Mouse (Mus musculus) kidney, embryonic 16.5 days (tissue): ENCODE data around the gene Gm42417. TPM values are rescaled to one million over a fixed set of nuclear protein-coding genes. Genes with fewer than 3 reads are reported as not detected.

Experiments
- ATAC-seq: fragments of 200-750 bp; cut with Nextera tagmentation; 2 replicates; pipeline ENCODE4 v1.8.0; 2017; ENCODE audit warnings: moderate TSS enrichment; ENCODE audit not compliant: low FRiP score, low TSS enrichment
- H3K27ac ChIP-seq: fragments of 300-500 bp; sonication (generic); 2 replicates; pipeline ENCODE4 v1.5.1; 2014; ENCODE audit warnings: low read length
- H3K27me3 ChIP-seq: fragments of 300-500 bp; sonication (generic); 2 replicates; pipeline ENCODE4 v1.6.1; 2014; ENCODE audit warnings: low read length, control low read depth, mixed read lengths; ENCODE audit not compliant: insufficient read depth
- H3K36me3 ChIP-seq: fragments of 300-500 bp; sonication (generic); 2 replicates; pipeline ENCODE4 v1.6.1; 2014; ENCODE audit warnings: low read length, control low read depth, mixed read lengths; ENCODE audit not compliant: insufficient read depth
- H3K4me1 ChIP-seq: fragments of 300-500 bp; sonication (generic); 2 replicates; pipeline ENCODE4 v1.6.1; 2014; ENCODE audit warnings: low read length, control low read depth, mixed read lengths; ENCODE audit not compliant: insufficient read depth
- H3K4me2 ChIP-seq: fragments of 300-500 bp; sonication (generic); replicated peaks from 2 replicates; pipeline ENCODE4 v1.6.1; 2014; ENCODE audit warnings: low read depth, low read length
- H3K4me3 ChIP-seq: fragments of 300-500 bp; sonication (generic); 2 replicates; pipeline ENCODE4 v1.5.1; 2014; ENCODE audit warnings: mild to moderate bottlenecking, low read length
- H3K9ac ChIP-seq: fragments of 300-500 bp; sonication (generic); replicated peaks from 2 replicates; pipeline ENCODE4 v1.6.1; 2014; ENCODE audit warnings: low read length
- H3K9me3 ChIP-seq: fragments of 300-500 bp; sonication (generic); 2 replicates; pipeline ENCODE4 v1.6.1; 2016; ENCODE audit warnings: low read length, control low read depth
- WGBS: fragments of 180-500 bp; shearing (Covaris S2); extraction: QIAGEN DNeasy Blood & Tissue Kit; methylation state at CpG from one replicate; pipeline ENCODE4 v1.1.7; 2014; 5-methylcytosine and 5-hydroxymethylcytosine counted together
- polyA plus RNA-seq: library from polyadenylated mRNA; unstranded; fragments of >200 nt; fragmentation: Nextera tagmentation; extraction: Ambion mirVana; gene quantifications from 2 replicates; pipeline ENCODE4 v1.2.1, GENCODE M21; 2015

The Gm42417 gene
- polyA plus RNA-seq, 1 experiment from 2014 or later: 0.30 TPM

GRCm38 (mm10) chr1:36529875-36530274, 9.4 kb downstream of the Gm42417 start:
- H3K9me3 ChIP-seq: no peaks in the 10 kb centered on the region
- no peak overlapping the region for H3K4me2 ChIP-seq
- no peak for ATAC-seq
- no peaks in the 10 kb centered on the region for H3K27me3 ChIP-seq
- no peak overlapping the region for H3K4me3 ChIP-seq
- no peak overlapping the region for H3K9ac ChIP-seq
- 94% methylated on average over 4 of the region's 4 CpGs for WGBS
- peaks cover 17% of the 10 kb centered on the region for H3K36me3 ChIP-seq
- no peaks in the 10 kb centered on the region for H3K4me1 ChIP-seq
- H3K27ac ChIP-seq: no peak overlapping the region

GRCm38 (mm10) chr1:36529274-36529673, 10.0 kb downstream of the Gm42417 start:
- no peak for ATAC-seq

GRCm38 (mm10) chr1:36528351-36528750, 10.9 kb downstream of the Gm42417 start:
- H3K4me3 ChIP-seq: no peak overlapping the region
- H3K9me3 ChIP-seq: no peaks in the 10 kb centered on the region
- no peak overlapping the region for H3K9ac ChIP-seq
- no peaks in the 10 kb centered on the region for H3K27me3 ChIP-seq
- WGBS: 36% methylated on average over 1 of the region's 1 CpGs
- no peak overlapping the region for H3K27ac ChIP-seq
- peaks cover 26% of the 10 kb centered on the region for H3K36me3 ChIP-seq
- H3K4me2 ChIP-seq: no peak overlapping the region
- ATAC-seq: no peak
- H3K4me1 ChIP-seq: peaks cover 4% of the 10 kb centered on the region

More at GRCm38 (mm10) chr1:36529274-36529673, 10.0 kb downstream of the Gm42417 start:
- no peak overlapping the region for H3K27ac ChIP-seq
- H3K4me3 ChIP-seq: no peak overlapping the region
- no peaks in the 10 kb centered on the region for H3K9me3 ChIP-seq
- no peaks in the 10 kb centered on the region for H3K4me1 ChIP-seq
- peaks cover 19% of the 10 kb centered on the region for H3K36me3 ChIP-seq
- no peak overlapping the region for H3K9ac ChIP-seq
- no peaks in the 10 kb centered on the region for H3K27me3 ChIP-seq
- H3K4me2 ChIP-seq: no peak overlapping the region
- 80% methylated on average over 4 of the region's 4 CpGs for WGBS

- 87% methylated on average over 10 of the region's 10 CpGs for WGBS
- no peaks in the 10 kb centered on the region for H3K9me3 ChIP-seq
- H3K27ac ChIP-seq: no peak overlapping the region
- peaks cover 34% of the 10 kb centered on the region for H3K36me3 ChIP-seq
- H3K4me3 ChIP-seq: no peak overlapping the region
- no peaks in the 10 kb centered on the region for H3K27me3 ChIP-seq
- H3K4me1 ChIP-seq: peaks cover 9% of the 10 kb centered on the region
- H3K4me2 ChIP-seq: no peak overlapping the region
- ATAC-seq: no peak
- H3K9ac ChIP-seq: no peak overlapping the region
Measured at GRCm38 (mm10) chr1:36526903-36527302, 12.3 kb downstream of the Gm42417 start.

GRCm38 (mm10) chr1:36525774-36526173, 13.5 kb downstream of the Gm42417 start:
- H3K9me3 ChIP-seq: no peaks in the 10 kb centered on the region
- H3K4me1 ChIP-seq: peaks cover 9% of the 10 kb centered on the region
- H3K36me3 ChIP-seq: peaks cover 45% of the 10 kb centered on the region
- 86% methylated on average over 12 of the region's 12 CpGs for WGBS
- ATAC-seq: no peak
- no peak overlapping the region for H3K4me3 ChIP-seq
- no peaks in the 10 kb centered on the region for H3K27me3 ChIP-seq
- no peak overlapping the region for H3K4me2 ChIP-seq
- no peak overlapping the region for H3K9ac ChIP-seq
- H3K27ac ChIP-seq: no peak overlapping the region

GRCm38 (mm10) chr1:36524058-36524457, 15.2 kb downstream of the Gm42417 start:
- Histone ChIP-seq H3K9ac (no peak overlapping the region), H3K9me3 (no peaks in the 10 kb centered on the region), H3K4me1 (peaks cover 9% of the 10 kb centered on the region), H3K27me3 (no peaks in the 10 kb centered on the region), H3K4me3 (no peak overlapping the region), H3K36me3 (peaks cover 60% of the 10 kb centered on the region), H3K27ac (no peak overlapping the region), H3K4me2 (no peak overlapping the region)
- 37% methylated on average over 5 of the region's 5 CpGs for WGBS
- ATAC-seq: no peak

GRCm38 (mm10) chr1:36523332-36524013, 15.8 kb downstream of the Gm42417 start:
- no peak for ATAC-seq
- Histone ChIP-seq H3K36me3 (peaks cover 61% of the 10 kb centered on the region), H3K27ac (peak overlapping the region; percentile 39; the same call in 1 of the 2 replicates)

GRCm38 (mm10) chr1:36522210-36522609, 17.0 kb downstream of the Gm42417 start:
- whole genome bisulfite sequencing: 89% methylated on average over 7 of the region's 7 CpGs
- no peak overlapping the region for H3K4me2 ChIP-seq
- H3K27ac ChIP-seq: no peak overlapping the region
- no peak for ATAC-seq
- peaks cover 61% of the 10 kb centered on the region for H3K36me3 ChIP-seq
- no peaks in the 10 kb centered on the region for H3K27me3 ChIP-seq
- H3K4me1 ChIP-seq: peaks cover 9% of the 10 kb centered on the region
- no peak overlapping the region for H3K9ac ChIP-seq
- H3K4me3 ChIP-seq: no peak overlapping the region
- no peaks in the 10 kb centered on the region for H3K9me3 ChIP-seq

More at GRCm38 (mm10) chr1:36523332-36524013, 15.8 kb downstream of the Gm42417 start:
- H3K4me1 ChIP-seq: peaks cover 9% of the 10 kb centered on the region
- no peak overlapping the region for H3K4me2 ChIP-seq
- WGBS: 49% methylated on average over 9 of the region's 9 CpGs
- no peaks in the 10 kb centered on the region for H3K9me3 ChIP-seq
- no peaks in the 10 kb centered on the region for H3K27me3 ChIP-seq
- no peak overlapping the region for H3K4me3 ChIP-seq
- no peak overlapping the region for H3K9ac ChIP-seq

- no peaks in the 10 kb centered on the region for H3K9me3 ChIP-seq
- 62% methylated on average over 11 of the region's 11 CpGs for WGBS
- no peak overlapping the region for H3K4me2 ChIP-seq
- peaks cover 16% of the 10 kb centered on the region for H3K4me1 ChIP-seq
- H3K4me3 ChIP-seq: no peak overlapping the region
- H3K36me3 ChIP-seq: peaks cover 51% of the 10 kb centered on the region
- no peak for ATAC-seq
- H3K9ac ChIP-seq: no peak overlapping the region
- no peak overlapping the region for H3K27ac ChIP-seq
- no peaks in the 10 kb centered on the region for H3K27me3 ChIP-seq
Measured at GRCm38 (mm10) chr1:36519626-36520025, 19.6 kb downstream of the Gm42417 start.

GRCm38 (mm10) chr1:36518259-36518658, 21.0 kb downstream of the Gm42417 start:
- Histone ChIP-seq H3K27me3 (no peaks in the 10 kb centered on the region), H3K27ac (no peak overlapping the region), H3K4me2 (no peak overlapping the region), H3K9me3 (no peaks in the 10 kb centered on the region), H3K4me1 (peaks cover 25% of the 10 kb centered on the region), H3K4me3 (no peak overlapping the region), H3K9ac (no peak overlapping the region), H3K36me3 (peaks cover 42% of the 10 kb centered on the region)
- WGBS: 76% methylated on average over 3 of the region's 3 CpGs
- no peak for ATAC-seq
